Mouse (Mus musculus) neural tube, embryonic 11.5 days (tissue): ENCODE results near the gene Add2. TPM values are rescaled to one million over a fixed set of nuclear protein-coding genes. Genes with fewer than 3 reads are reported as not detected.

Experiments used
- ATAC-seq: fragments of 200-750 bp; cut with Nextera tagmentation; 2 replicates; pipeline ENCODE4 v1.8.0; 2017; ENCODE audit warnings: moderate number of reproducible peaks, mild to moderate bottlenecking, moderate TSS enrichment, moderate library complexity; ENCODE audit not compliant: insufficient read depth, low FRiP score, low TSS enrichment
- DNase-seq: peaks from one replicate; pipeline ENCODE4 v3.0.0-alpha.2; 2015; ENCODE audit warnings: low spot score
- H3K27ac ChIP-seq: fragments of 300-500 bp; sonication (generic); 2 replicates; pipeline ENCODE4 v1.5.1; 2014; ENCODE audit warnings: low read depth, mild to moderate bottlenecking, low read length
- H3K27me3 ChIP-seq: fragments of 300-500 bp; sonication (generic); 2 replicates; pipeline ENCODE4 v1.6.1; 2014; ENCODE audit warnings: mild to moderate bottlenecking, low read length, mixed read lengths; ENCODE audit not compliant: control insufficient read depth, insufficient read depth
- H3K36me3 ChIP-seq: fragments of 300-500 bp; sonication (generic); 2 replicates; pipeline ENCODE4 v1.6.1; 2014; ENCODE audit warnings: mild to moderate bottlenecking, low read length, moderate library complexity, mixed read lengths; ENCODE audit not compliant: control insufficient read depth, insufficient read depth
- H3K4me1 ChIP-seq: fragments of 300-500 bp; sonication (generic); 2 replicates; pipeline ENCODE4 v1.6.1; 2014; ENCODE audit warnings: low read length, mixed read lengths; ENCODE audit not compliant: control insufficient read depth, insufficient read depth
- H3K4me2 ChIP-seq: fragments of 300-500 bp; sonication (generic); 2 replicates; pipeline ENCODE4 v1.6.1; 2014; ENCODE audit warnings: low read depth, mild to moderate bottlenecking, moderate library complexity
- H3K4me3 ChIP-seq: fragments of 300-500 bp; sonication (generic); 2 replicates; pipeline ENCODE4 v1.5.1; 2014; ENCODE audit warnings: low read depth, low read length
- H3K9ac ChIP-seq: fragments of 300-500 bp; sonication (generic); 2 replicates; pipeline ENCODE4 v1.6.1; 2014; ENCODE audit warnings: mild to moderate bottlenecking, low read length
- H3K9me3 ChIP-seq: fragments of 300-500 bp; sonication (generic); 2 replicates; pipeline ENCODE4 v1.6.1; 2016; ENCODE audit warnings: low read length; ENCODE audit not compliant: control insufficient read depth
- WGBS: fragments of 180-500 bp; shearing (Covaris S2); extraction: QIAGEN DNeasy Blood & Tissue Kit; methylation state at CpG from one replicate; pipeline ENCODE4 v1.1.7; 2014; 5-methylcytosine and 5-hydroxymethylcytosine counted together
- polyA plus RNA-seq: library from polyadenylated mRNA; unstranded; fragments of >200 nt; fragmentation: Nextera tagmentation; extraction: Ambion mirVana; gene quantifications from 2 replicates; pipeline ENCODE4 v1.2.1, GENCODE M21; 2014

Add2 gene
- polyA plus RNA-seq, 1 experiment from 2014 or later: 67.0 TPM

DNA sequence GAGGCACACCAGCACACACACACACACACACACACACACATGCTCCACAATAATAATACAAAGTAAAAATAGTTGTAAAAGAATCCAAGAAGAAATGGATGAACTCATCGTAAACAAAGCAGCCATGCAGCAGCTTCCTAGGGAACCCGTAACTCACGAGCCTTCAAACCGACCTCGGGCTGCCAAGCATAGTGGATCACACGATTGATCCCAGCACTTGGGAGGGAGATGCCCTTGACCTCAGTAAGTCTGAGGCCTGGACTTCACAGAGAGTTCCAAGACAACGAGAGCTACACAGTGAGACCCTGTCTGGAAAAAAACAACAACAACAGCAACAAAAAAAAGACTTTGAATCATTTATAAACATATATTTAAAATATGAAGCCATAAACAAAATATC is 133.1 kb downstream of the Add2 start:
- H3K4me1 ChIP-seq: no peaks in the 10 kb centered on the region
- DNase-seq: no peak
- no peaks in the 10 kb centered on the region for H3K36me3 ChIP-seq
- no peak overlapping the region for H3K4me3 ChIP-seq
- 57% methylated on average over 7 of the region's 7 CpGs for WGBS
- no peak for ATAC-seq
- H3K27ac ChIP-seq: no peak overlapping the region
- H3K4me2 ChIP-seq: no peak overlapping the region
- no peaks in the 10 kb centered on the region for H3K27me3 ChIP-seq
- no peaks in the 10 kb centered on the region for H3K9me3 ChIP-seq
- no peak overlapping the region for H3K9ac ChIP-seq

GRCm38 (mm10) chr6:86164028-86164427 is 135.5 kb downstream of the Add2 start:
- DNase-seq (no peak), ATAC-seq (no peak)
- 57% methylated on average over 3 of the region's 3 CpGs for WGBS
- no peaks in the 10 kb centered on the region for H3K27me3 ChIP-seq
- H3K9me3 ChIP-seq: no peaks in the 10 kb centered on the region
- no peaks in the 10 kb centered on the region for H3K36me3 ChIP-seq
- no peaks in the 10 kb centered on the region for H3K4me1 ChIP-seq
- no peak overlapping the region for H3K27ac ChIP-seq
- H3K9ac ChIP-seq: no peak overlapping the region
- no peak overlapping the region for H3K4me3 ChIP-seq
- H3K4me2 ChIP-seq: no peak overlapping the region

- no peaks in the 10 kb centered on the region for H3K36me3 ChIP-seq
- H3K4me1 ChIP-seq: no peaks in the 10 kb centered on the region
- H3K4me3 ChIP-seq: no peak overlapping the region
- ATAC-seq: no peak
- H3K4me2 ChIP-seq: no peak overlapping the region
- no peaks in the 10 kb centered on the region for H3K27me3 ChIP-seq
- no peak overlapping the region for H3K27ac ChIP-seq
- H3K9me3 ChIP-seq: no peaks in the 10 kb centered on the region
- no peak for DNase-seq
- no peak overlapping the region for H3K9ac ChIP-seq
- WGBS: 88% methylated on average over 9 of the region's 9 CpGs
Observed at GRCm38 (mm10) chr6:86166426-86166825, 137.9 kb downstream of the Add2 start.

DNA sequence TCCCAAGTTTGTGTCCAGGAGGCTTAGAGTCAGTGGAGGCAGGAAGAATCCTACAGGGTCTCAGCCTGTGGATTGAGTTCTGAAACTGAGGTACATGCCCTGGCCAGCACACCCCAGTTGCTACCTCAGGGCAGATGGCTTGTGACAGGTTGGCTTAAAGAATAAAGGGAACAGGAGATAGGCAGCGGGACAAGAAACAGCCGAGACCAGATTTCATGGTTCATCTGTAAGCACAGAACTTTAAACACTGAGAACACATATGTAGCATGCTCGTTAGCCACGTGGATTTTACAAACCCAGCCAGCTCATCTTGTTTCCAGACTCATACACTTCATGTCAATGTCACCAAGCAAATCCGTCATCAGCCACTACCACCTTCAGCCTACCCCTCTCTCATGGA is 139.4 kb downstream of the Add2 start:
- no peak for ATAC-seq
- H3K27ac ChIP-seq: no peak overlapping the region
- H3K4me1 ChIP-seq: no peaks in the 10 kb centered on the region
- H3K27me3 ChIP-seq: no peaks in the 10 kb centered on the region
- H3K4me3 ChIP-seq: no peak overlapping the region
- WGBS: 77% methylated on average over 5 of the region's 5 CpGs
- no peak overlapping the region for H3K9ac ChIP-seq
- no peaks in the 10 kb centered on the region for H3K36me3 ChIP-seq
- no peaks in the 10 kb centered on the region for H3K9me3 ChIP-seq
- no peak for DNase-seq
- no peak overlapping the region for H3K4me2 ChIP-seq

DNA sequence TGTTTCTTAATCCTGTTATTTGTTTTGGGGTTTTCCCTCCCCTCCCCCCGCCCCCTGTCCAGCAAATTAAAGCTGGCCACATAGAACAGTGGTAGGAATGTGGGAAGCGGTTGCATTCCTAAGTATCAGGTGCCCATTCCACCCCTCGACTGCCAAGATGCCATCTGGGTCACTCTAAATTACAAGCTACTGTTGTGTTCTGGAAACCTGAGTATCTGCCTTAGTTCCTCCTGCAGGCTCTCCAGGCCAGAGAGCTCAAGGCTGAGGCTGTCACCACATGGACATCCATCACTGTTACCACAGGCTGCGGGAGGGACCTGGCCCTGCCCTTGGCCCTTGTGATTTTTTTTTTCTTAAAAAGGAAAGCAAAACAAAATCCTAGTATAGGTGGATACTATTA is 140.7 kb downstream of the Add2 start:
- H3K27me3 ChIP-seq: no peaks in the 10 kb centered on the region
- H3K9ac ChIP-seq: no peak overlapping the region
- no peak overlapping the region for H3K4me3 ChIP-seq
- H3K4me2 ChIP-seq: no peak overlapping the region
- no peak overlapping the region for H3K27ac ChIP-seq
- no peaks in the 10 kb centered on the region for H3K9me3 ChIP-seq
- no peaks in the 10 kb centered on the region for H3K4me1 ChIP-seq
- 69% methylated on average over 4 of the region's 4 CpGs for whole genome bisulfite sequencing
- no peaks in the 10 kb centered on the region for H3K36me3 ChIP-seq
- no peak for DNase-seq
- no peak for ATAC-seq

Other genes with a start within 250 kb of the Add2 start
- gene Nat8f6, start 207.7 kb upstream of the Add2 start, polyA plus RNA-seq: not detected in 2 replicates
- gene Nat8f5, start 207.7 kb upstream of the Add2 start, polyA plus RNA-seq: not detected in 2 replicates
- not detected in 2 replicates for gene Nat8, start 196.6 kb upstream of the Add2 start, polyA plus RNA-seq
- not detected in 2 replicates for gene Nat8f2, start 159.5 kb upstream of the Add2 start, polyA plus RNA-seq
- gene Nat8f4, start 123.8 kb upstream of the Add2 start, polyA plus RNA-seq: 4.2 and 4.7 TPM in 2 replicates
- 27.5 and 34.0 TPM in 2 replicates for gene Tprkb, start 116.8 kb upstream of the Add2 start, polyA plus RNA-seq
- 5.8 and 6.4 TPM in 2 replicates for gene Nat8f1, start 113.0 kb upstream of the Add2 start, polyA plus RNA-seq
- 45.0 and 46.9 TPM in 2 replicates for gene Dusp11, start 67.0 kb upstream of the Add2 start, polyA plus RNA-seq
- gene Figla, start 12.5 kb upstream of the Add2 start, polyA plus RNA-seq: not detected in 2 replicates
- gene Tgfa, start 166.5 kb downstream of the Add2 start, polyA plus RNA-seq: 2.0 and 2.2 TPM in 2 replicates